Mouse (Mus musculus) spleen, postnatal 10 days (tissue): Measurements from ENCODE around the gene Arl6ip1.
"Not testable (repeated sequence)": the region's sequence is repeated elsewhere in the genome, so short reads cannot be mapped to it uniquely, and the experiment has no call there.

ENCODE experiments used
- DNase-seq, 2 experiments: peaks; one replicate each; pipeline ENCODE4 v3.0.0; 2021 to 2022; ENCODE audit warnings: low spot score in 2 of 2

Gene Arl6ip1

DNA sequence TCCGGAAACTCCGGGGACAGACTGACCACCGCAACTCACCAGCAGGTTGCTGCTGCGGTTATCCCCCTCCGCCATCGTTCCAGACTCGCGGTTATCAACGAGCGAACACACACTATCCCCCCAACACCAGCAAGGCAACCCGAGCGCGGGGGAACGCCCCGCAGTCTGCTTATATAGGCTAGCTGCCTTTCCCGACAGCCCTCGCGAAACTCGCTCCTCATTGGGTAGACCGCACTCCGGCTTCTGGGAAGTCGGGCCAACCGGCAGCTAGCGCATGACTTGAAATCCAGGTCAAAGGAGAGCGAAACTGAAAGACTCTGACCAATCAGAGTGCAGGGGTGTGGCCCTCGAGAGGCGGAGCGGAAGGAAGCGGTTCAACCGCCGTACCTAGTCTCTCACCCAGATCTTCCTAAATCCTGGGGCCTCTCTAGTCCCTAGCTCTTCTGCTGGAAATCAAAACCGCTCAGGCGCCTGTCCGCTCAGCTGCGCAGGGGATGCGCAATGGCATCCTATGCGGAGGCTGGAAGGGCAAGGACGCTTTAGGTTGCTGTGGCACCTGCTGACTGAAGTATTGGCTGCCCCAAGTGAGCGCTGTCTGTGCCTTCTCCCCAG, at the start of gene Arl6ip1:
Arl6ip1 (minus strand) TSS at position 233 of the 612 bp plus-strand sequence.
- peak; percentile 98 for DNase-seq

DNA sequence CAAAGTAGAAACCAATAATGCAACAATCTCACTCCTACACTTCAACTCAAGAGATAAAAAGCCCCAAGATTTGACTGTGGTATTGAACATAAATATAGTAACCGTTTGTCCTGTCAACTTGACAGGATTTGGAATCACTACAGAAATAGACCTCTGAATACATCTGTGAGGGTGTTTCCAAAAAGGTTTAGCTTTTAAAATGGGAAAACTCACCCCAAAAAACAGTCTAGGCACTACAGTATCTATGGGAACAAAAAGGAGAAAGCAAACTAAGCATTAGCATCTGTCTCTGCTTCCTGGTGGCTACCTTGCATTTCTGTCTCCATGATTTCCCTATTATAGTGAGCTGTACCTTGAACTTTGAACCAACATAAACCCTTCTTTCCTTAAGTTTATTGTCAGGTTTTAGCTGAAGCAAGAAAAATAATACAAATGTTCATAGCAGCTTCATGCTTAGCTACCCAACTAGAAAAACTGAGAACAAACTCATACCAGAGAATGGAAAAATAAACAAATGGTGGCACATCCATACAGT, 46.4 kb upstream of the Arl6ip1 start:
- DNase-seq = no peak

- DNase-seq = not testable (repeated sequence)
Measured at GRCm38 (mm10) chr7:118170125-118170524, 40.7 kb upstream of the Arl6ip1 start.

DNA sequence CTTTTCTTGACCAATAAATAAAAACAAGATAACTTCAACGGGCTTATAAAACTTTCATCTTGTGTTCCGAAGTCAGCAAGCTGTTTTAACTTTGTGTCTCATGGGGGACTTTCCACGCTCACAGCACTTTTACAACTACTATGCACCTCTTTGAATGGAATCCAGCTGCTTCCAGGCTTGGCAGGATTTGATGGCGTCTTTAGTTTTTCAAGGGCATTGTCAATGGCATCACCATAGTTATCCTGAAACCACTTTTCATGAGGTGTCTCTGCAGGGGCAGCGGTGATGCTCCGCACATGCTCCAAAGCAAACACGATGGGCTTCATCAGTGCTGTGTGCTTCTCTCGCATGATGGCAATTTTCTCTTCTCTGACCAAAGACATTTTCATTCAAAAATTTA, 33.5 kb upstream of the Arl6ip1 start:
- no peak for DNase-seq

- no peak for DNase-seq
Measured at GRCm38 (mm10) chr7:118160121-118160520, 30.7 kb upstream of the Arl6ip1 start.

GRCm38 (mm10) chr7:118156461-118156860, 27.0 kb upstream of the Arl6ip1 start:
- DNase-seq = no peak

DNA sequence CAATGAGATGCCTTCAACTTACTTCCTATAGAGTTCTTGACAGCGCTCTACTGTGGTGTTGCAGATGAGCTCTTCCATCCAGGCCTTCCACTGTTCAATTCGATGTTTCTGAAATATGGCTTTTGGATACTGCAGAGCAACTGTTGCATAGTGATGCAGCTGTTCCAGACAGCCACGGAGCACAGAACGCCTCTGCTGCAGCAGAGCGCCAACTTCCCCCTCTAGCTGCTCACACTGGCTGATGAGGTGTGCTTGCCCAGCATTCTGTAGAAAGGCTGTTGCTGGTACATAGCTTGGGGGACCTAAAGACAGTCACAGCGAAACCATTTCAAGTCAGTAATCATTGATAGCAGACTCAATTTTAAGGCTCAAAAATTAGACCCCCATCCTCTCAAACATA, 24.7 kb upstream of the Arl6ip1 start:
- no peak for DNase-seq

GRCm38 (mm10) chr7:118143602-118144001, 14.1 kb upstream of the Arl6ip1 start:
- DNase-seq = no peak

DNA sequence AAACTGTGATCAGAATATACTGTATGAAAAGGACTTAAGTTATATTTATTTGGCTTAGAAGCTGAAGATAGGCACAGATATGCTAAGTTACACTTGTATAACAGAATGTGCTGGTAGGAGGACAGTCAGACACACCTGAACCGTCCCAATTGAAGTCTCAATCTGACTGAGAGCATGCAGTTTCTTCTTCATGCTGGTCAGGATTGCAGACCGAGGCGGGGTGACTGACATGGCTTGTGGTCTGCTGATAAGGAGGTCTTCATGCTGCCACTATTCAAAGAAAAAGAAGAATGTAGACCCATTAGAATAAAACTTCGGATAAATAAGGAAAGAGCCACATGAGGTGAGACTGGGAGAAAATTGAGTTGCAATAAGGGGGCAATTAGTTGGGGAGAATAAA, 13.7 kb upstream of the Arl6ip1 start:
- peak in 1 of 2 experiments; percentile 27 for DNase-seq

GRCm38 (mm10) chr7:118141271-118141670, 11.8 kb upstream of the Arl6ip1 start:
- no peak for DNase-seq

GRCm38 (mm10) chr7:118135128-118135527, 5.7 kb upstream of the Arl6ip1 start:
- DNase-seq = no peak

DNA sequence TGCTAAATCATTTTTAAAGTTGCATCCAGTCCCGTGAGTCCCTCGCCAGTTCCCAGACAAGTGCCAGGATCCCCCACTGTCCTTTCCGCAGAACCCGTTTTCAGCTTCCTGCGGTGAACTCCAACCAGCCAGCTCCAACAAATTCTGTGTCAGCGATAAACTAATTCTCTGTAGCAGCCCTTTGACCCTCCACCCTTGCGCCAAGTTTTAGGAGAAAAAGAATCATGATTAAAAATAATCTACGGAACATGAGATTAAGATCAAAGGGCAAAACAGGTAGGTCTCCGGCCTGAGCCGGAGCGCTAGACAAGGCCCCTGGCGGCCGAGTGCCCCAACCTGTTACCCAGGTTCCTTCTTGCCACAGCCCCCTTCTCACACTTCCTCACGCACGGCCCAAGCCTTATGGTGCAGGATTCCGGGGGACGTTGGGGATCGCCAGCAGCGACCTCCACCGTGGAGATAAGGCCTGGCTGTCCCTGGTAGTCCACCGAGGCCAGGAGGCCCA, 485 bp downstream of the Arl6ip1 start:
- DNase-seq = no peak

DNA sequence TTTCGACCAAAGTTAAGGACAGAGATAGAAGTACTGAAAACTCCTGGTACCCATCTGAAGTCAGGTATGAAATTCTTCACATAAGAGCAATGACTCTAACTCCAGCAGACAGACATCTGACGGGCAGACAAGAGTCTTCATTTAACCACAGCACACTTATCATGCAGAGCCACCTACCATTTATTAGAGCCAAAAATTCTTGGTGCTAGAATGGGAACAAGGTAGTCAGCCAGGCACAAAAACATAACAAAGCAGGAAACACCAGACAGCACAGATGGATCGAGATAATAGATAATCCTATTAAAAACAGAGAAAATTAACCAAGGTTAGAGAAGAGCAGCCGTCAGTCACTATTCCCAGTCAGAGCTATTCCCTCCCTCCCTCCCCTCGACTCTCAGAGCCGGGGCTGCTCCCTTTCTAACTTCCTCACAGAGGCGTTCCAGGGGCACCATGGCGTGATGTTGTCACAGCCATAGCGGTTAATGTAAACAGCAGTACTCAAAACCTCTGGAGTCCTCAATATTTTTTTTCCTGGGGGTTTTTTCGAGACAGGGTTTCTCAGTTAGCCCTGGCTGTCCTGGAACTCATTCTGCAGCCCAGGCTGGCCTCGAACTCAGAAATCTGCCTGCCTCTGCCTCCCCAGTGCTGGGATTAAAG, 3.1 kb downstream of the Arl6ip1 start:
- no peak for DNase-seq

DNA sequence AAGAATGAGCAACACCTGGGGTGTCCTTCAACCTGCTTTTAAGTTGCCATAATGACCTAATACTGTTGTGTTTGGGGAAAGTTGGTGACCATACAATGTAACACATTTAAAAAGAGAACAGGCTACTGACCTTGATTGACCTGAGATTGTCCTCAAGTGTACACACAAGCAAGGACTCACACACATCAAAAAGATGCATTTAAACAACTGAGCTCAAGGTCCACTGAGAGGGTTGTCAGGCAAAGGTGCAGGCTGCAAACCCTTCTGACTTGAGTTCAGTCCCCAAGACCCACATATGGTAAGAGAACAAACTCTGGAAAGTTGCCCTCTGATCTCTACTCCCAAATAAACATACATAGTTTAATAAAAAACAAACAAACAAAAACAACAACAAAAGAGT, 3.7 kb downstream of the Arl6ip1 start:
- no peak for DNase-seq

GRCm38 (mm10) chr7:118123512-118124411, 5.7 kb downstream of the Arl6ip1 start:
- no peak for DNase-seq

DNA sequence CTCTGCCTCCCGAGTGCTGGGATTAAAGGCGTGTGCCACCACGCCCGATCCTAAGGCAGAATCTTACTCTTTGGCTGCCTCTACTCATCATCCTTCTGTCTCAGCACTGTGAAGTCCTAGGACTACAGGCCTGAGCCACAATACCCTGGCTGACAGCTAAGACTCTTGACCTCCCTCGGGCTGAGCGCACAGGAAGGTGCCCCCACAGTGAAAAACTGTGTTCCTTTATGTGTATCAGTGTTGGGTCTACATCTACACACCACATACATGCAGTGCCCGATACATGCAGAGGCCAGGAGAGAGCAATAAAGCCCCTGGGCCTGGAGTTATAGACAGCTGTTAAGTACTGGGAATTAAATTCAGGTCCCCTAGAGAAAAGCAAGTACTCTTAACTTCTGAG, 7.2 kb downstream of the Arl6ip1 start:
- no peak for DNase-seq

- DNase-seq = no peak
Measured at GRCm38 (mm10) chr7:118120654-118121053, 8.8 kb downstream of the Arl6ip1 start.

GRCm38 (mm10) chr7:118119946-118120345, 9.5 kb downstream of the Arl6ip1 start:
- peak in 1 of 2 experiments; percentile 60 for DNase-seq

DNA sequence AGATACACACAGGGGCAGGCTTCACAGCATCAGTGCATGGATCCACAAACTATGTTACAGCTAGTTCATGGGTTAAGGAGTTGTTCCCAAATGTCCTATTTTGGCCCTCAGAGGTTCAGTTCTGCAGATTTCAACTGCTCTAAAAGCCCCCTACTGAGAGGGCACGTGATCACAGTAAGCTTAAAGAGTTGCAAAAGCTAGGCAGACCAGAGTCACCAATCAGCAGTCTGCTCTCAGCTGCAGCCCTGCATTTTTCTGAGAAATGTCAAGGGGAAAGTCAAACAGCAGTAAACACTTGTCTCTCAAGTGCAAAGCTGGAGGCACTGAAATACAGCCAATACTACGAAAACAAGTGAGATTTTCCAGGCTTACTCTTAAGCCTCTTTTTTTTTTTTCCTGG, 10.3 kb downstream of the Arl6ip1 start:
- no peak for DNase-seq

GRCm38 (mm10) chr7:118118426-118118825, 11.0 kb downstream of the Arl6ip1 start:
- DNase-seq = no peak

DNA sequence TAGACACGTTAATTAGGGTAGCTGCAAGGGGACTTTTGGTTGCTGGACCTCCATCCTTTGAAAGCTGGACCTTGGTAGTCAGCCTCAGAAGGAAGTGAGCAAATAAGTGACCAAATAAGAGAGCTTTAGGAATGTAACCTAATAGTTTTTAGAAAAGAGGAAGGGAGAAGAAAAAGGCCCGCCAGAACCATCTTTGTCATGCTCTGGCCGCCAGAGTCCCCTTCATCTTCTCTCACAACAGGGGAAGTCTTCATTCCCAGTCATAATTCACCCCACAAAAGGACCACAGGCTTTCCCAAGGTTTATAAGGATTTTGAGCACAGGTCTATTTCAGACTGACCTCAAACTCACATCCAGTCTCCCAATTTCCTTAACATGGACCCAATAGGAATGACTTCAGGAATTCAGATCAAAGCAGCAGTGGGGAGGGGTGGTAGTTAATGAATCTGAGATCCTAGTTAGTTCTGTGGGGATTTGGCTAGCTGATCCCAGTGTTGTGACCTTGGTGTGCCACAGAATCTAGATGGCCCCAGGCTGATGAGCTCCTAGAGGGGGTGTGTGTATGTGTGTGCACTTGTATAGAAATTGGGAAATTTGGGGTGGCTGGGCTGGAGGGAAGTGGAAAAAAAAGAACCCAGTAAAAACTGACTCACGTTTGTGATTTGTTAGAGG, 11.8 kb downstream of the Arl6ip1 start:
- no peak for DNase-seq
